Mouse (Mus musculus) liver, adult 2 months (tissue): ENCODE data around the gene Chmp3. TPM values are rescaled to one million over a fixed set of nuclear protein-coding genes. Genes with fewer than 3 reads are reported as not detected.

ENCODE experiments used
- DNase-seq: peaks from one replicate; pipeline ENCODE4 v3.0.0-alpha.2; 2011; ENCODE audit warnings: low read depth, low spot score; ENCODE audit errors: extremely low read depth
- H3K27ac ChIP-seq: fragments of 200-500 bp; replicated peaks from 2 replicates; pipeline ENCODE4 v1.5.1; 2012; ENCODE audit warnings: low read depth, mild to moderate bottlenecking, control low read depth, inconsistent platforms, low read length; ENCODE audit not compliant: insufficient read depth
- H3K27me3 ChIP-seq: fragments of 200-500 bp; 2 replicates; pipeline ENCODE4 v1.6.1; 2012; ENCODE audit warnings: mild to moderate bottlenecking, moderate library complexity, low read length, inconsistent platforms; ENCODE audit not compliant: control insufficient read depth, insufficient read depth
- H3K36me3 ChIP-seq: fragments of 200-500 bp; 2 replicates; pipeline ENCODE4 v1.6.1; 2012; ENCODE audit warnings: low read length, inconsistent platforms; ENCODE audit not compliant: control insufficient read depth, insufficient read depth
- H3K4me1 ChIP-seq: fragments of 200-500 bp; 2 replicates; pipeline ENCODE4 v1.6.1; 2011; ENCODE audit warnings: low read length; ENCODE audit not compliant: control insufficient read depth, insufficient read depth
- H3K4me3 ChIP-seq: fragments of 200-500 bp; 2 replicates; pipeline ENCODE4 v1.5.1; 2011; ENCODE audit warnings: low read depth, mild to moderate bottlenecking, control low read depth, low read length, moderate library complexity; ENCODE audit not compliant: insufficient read depth
- H3K79me2 ChIP-seq: fragments of 200-500 bp; 2 replicates; pipeline ENCODE4 v1.6.1; 2012; ENCODE audit warnings: inconsistent platforms, mild to moderate bottlenecking, low read length, moderate library complexity; ENCODE audit not compliant: control insufficient read depth, insufficient read depth
- H3K9ac ChIP-seq: fragments of 200-500 bp; 2 replicates; pipeline ENCODE4 v1.6.1; 2012; ENCODE audit warnings: low read depth, mild to moderate bottlenecking, control low read depth, inconsistent platforms, low read length
- CTCF ChIP-seq: fragments of 200-500 bp; IDR thresholded peaks from 2 replicates; pipeline ENCODE4 v1.5.1; 2011; ENCODE audit warnings: low read depth, low read length, control low read depth
- POLR2A ChIP-seq: fragments of 200-500 bp; IDR thresholded peaks from 2 replicates; pipeline ENCODE4 v1.6.1; 2011; ENCODE audit warnings: low read length, control low read depth; ENCODE audit not compliant: insufficient read depth; ENCODE audit errors: extremely low read depth
- WGBS: fragments of 180-500 bp; shearing (Covaris S2); methylation state at CpG from one replicate; pipeline ENCODE4 v1.1.7; 2018; 5-methylcytosine and 5-hydroxymethylcytosine counted together
- polyA plus RNA-seq: library from polyadenylated mRNA; depleted of rRNA; stranded (reverse); fragments of >200 nt; gene quantifications from 2 replicates; pipeline ENCODE4 v1.2.3, GENCODE M21; 2012
- total RNA-seq: library from RNA; depleted of rRNA; stranded (reverse); fragments of >200 nt; gene quantifications from 2 replicates; pipeline ENCODE4 v1.2.3, GENCODE M21; 2014

Gene Chmp3
- total and polyA plus RNA-seq, 2 experiments, result 22.9 to 49.6 TPM

- H3K27me3 ChIP-seq, result no peaks in the 10 kb centered on the region
- H3K9ac ChIP-seq, result no peak overlapping the region
- no peaks in the 10 kb centered on the region for H3K79me2 ChIP-seq
- no peaks in the 10 kb centered on the region for H3K4me1 ChIP-seq
- H3K27ac ChIP-seq, result no peak overlapping the region
- H3K36me3 ChIP-seq, result no peaks in the 10 kb centered on the region
- H3K4me3 ChIP-seq, result no peak overlapping the region
- TF ChIP-seq POLR2A, result no peak
- no peak for TF ChIP-seq CTCF
- 90% methylated on average over 8 of the region's 8 CpGs for WGBS
- DNase-seq, result no peak
These were observed 13.4 kb upstream of the Chmp3 start for GRCm38 (mm10) chr6:71530176-71530575.

- H3K27me3 ChIP-seq, result no peaks in the 10 kb centered on the region
- no peak overlapping the region for H3K9ac ChIP-seq
- DNase-seq, result no peak
- H3K4me1 ChIP-seq, result no peaks in the 10 kb centered on the region
- no peak overlapping the region for H3K27ac ChIP-seq
- no peaks in the 10 kb centered on the region for H3K36me3 ChIP-seq
- no peak overlapping the region for H3K4me3 ChIP-seq
- TF ChIP-seq POLR2A (no peak), CTCF (no peak)
- H3K79me2 ChIP-seq, result no peaks in the 10 kb centered on the region
These were observed 6.3 kb upstream of the Chmp3 start for GRCm38 (mm10) chr6:71537286-71537685.

- Histone ChIP-seq H3K27ac (peak overlapping the region; percentile 61), H3K27me3 (no peaks in the 10 kb centered on the region)
- DNase-seq, result peak; percentile 61
These were observed 11.9 kb downstream of the Chmp3 start for GRCm38 (mm10) chr6:71555507-71555951.

GRCm38 (mm10) chr6:71556826-71557225, 13.2 kb downstream of the Chmp3 start:
- TF ChIP-seq POLR2A (no peak), CTCF (no peak)
- H3K79me2 ChIP-seq, result no peaks in the 10 kb centered on the region
- peak; percentile 7 for DNase-seq
- no peaks in the 10 kb centered on the region for H3K27me3 ChIP-seq
- 65% methylated on average over 2 of the region's 2 CpGs for WGBS
- no peak overlapping the region for H3K27ac ChIP-seq
- no peak overlapping the region for H3K4me3 ChIP-seq
- H3K36me3 ChIP-seq, result peaks cover 9% of the 10 kb centered on the region
- no peak overlapping the region for H3K9ac ChIP-seq
- peaks cover 7% of the 10 kb centered on the region for H3K4me1 ChIP-seq

More at GRCm38 (mm10) chr6:71555507-71555951, 11.9 kb downstream of the Chmp3 start:
- Histone ChIP-seq H3K4me3 (no peak overlapping the region), H3K79me2 (no peaks in the 10 kb centered on the region; the same call in 1 of the 2 replicates), H3K9ac (no peak overlapping the region), H3K4me1 (peaks cover 7% of the 10 kb centered on the region), H3K36me3 (peaks cover 9% of the 10 kb centered on the region)
- no peak for TF ChIP-seq POLR2A
- TF ChIP-seq CTCF, result no peak
- WGBS, result 21% methylated on average over 2 of the region's 2 CpGs

GRCm38 (mm10) chr6:71568616-71569015, 25.0 kb downstream of the Chmp3 start:
- peaks cover 18% of the 10 kb centered on the region; the same call in 1 of the 2 replicates for H3K36me3 ChIP-seq
- no peaks in the 10 kb centered on the region; the same call in 1 of the 2 replicates for H3K4me1 ChIP-seq
- H3K4me3 ChIP-seq, result no peak overlapping the region
- no peaks in the 10 kb centered on the region; the same call in 1 of the 2 replicates for H3K79me2 ChIP-seq
- H3K27me3 ChIP-seq, result no peaks in the 10 kb centered on the region
- H3K9ac ChIP-seq, result no peak overlapping the region
- TF ChIP-seq CTCF, result no peak
- no peak for TF ChIP-seq POLR2A
- 94% methylated on average over 3 of the region's 3 CpGs for WGBS
- no peak overlapping the region for H3K27ac ChIP-seq
- DNase-seq, result no peak

GRCm38 (mm10) chr6:71569025-71569424, 25.4 kb downstream of the Chmp3 start:
- 79% methylated on average over 2 of the region's 2 CpGs for WGBS
- peaks cover 21% of the 10 kb centered on the region; the same call in 1 of the 2 replicates for H3K36me3 ChIP-seq
- no peak overlapping the region for H3K4me3 ChIP-seq
- H3K79me2 ChIP-seq, result no peaks in the 10 kb centered on the region; the same call in 1 of the 2 replicates
- H3K27me3 ChIP-seq, result no peaks in the 10 kb centered on the region
- H3K4me1 ChIP-seq, result no peaks in the 10 kb centered on the region; the same call in 1 of the 2 replicates
- DNase-seq, result no peak
- TF ChIP-seq POLR2A (no peak), CTCF (no peak)
- no peak overlapping the region for H3K9ac ChIP-seq
- no peak overlapping the region for H3K27ac ChIP-seq
